Mouse (Mus musculus) inflammation-experienced regulatory T-cells, adult 6 months (primary cell): ENCODE measurements around the gene Rhd. TPM values are rescaled to one million over a fixed set of nuclear protein-coding genes. Genes with fewer than 3 reads are reported as not detected.
"Not testable (repeated sequence)": the region's sequence is repeated elsewhere in the genome, so short reads cannot be mapped to it uniquely, and the experiment has no call there.

Source experiments
- ATAC-seq: one replicate; pipeline ENCODE4 v1.8.0; 2017
- polyA plus RNA-seq, 3 experiments: library from polyadenylated mRNA; unstranded; fragments of 100-300 nt; shearing (Covaris generic); gene quantifications; one replicate each; pipeline ENCODE4 v1.2.1; 2017

The Rhd gene
- polyA plus RNA-seq = under 1 TPM in 2 of 3 experiments, not detected in 1; 0.31 to 0.36 TPM

DNA sequence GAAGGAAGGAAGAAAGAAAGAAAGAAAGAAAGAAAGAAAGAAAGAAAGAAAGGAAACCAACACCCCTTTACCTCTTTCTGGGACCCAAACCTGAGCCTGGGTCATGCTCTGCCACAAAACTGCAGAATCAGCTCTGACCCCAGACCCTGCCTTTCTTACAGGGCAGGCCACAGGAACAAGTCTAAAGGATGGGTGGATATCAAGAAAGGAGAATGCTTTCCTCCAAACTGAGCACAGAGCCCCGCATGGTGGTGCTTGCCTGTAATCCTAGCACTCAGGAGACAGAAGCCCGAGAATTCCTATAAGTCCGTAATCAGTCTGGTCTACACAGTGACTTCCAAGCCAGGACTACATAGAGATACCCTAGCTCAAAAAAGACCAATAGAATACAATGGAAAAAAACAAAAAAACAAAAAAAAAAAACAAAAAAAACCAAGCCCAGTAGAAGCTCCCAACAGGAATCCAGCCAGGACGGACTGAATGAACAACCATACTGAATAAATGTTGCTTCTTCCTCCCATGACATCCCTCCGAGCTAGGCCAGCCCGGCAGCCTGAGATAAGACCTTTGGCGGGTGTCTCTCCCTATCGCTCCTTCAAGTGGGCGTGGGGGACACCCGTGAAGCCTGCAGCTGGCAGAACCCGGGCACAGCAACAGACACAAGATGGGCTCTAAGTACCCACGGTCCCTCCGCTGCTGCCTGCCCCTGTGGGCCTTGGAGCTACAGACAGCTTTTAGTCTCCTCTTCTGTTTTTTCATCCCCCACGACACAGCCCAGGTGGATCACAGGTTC is at the start of gene Rhd:
TSS of gene Rhd (plus strand) at position 600 of the 793 bp plus-strand sequence.
- no peak for ATAC-seq

DNA sequence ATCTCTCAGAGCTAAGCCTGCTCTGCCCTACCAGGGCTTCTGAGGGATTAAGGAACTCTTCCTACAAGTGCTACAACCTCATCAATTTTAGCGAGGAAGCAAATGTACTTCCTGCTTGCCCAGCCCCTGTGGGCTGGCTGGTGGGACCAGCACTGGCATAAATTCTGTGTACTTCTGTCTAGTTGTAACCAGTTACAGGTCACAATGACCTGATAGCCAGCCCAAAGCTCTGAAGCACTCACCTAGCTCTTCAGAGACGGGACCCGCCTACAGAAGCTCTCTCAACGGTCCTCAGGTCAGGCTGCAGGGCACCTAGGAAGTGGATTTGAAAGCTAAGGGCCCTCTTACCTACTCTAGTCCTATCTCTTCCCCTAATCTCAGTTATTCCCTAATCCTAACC is 46.6 kb upstream of the Rhd start:
- ATAC-seq = no peak

DNA sequence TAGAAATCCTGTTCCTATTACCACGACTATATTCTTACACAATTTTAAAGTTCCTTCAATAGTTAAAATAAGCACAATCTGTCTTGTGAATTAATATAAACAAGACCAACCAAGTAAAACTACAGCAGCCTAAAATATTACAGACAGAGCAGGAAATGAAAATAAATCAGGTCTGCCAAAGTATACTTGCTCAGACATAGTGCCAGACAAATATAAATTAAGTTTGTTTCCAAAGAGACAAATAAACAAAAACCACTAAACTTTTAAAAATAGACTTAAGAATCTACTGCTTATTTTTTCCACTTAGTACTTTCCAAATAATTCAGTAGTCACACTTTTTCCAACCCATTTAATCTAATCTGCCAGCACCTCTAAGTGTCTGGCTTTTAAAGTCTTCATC is 43.3 kb upstream of the Rhd start:
- ATAC-seq = no peak

DNA sequence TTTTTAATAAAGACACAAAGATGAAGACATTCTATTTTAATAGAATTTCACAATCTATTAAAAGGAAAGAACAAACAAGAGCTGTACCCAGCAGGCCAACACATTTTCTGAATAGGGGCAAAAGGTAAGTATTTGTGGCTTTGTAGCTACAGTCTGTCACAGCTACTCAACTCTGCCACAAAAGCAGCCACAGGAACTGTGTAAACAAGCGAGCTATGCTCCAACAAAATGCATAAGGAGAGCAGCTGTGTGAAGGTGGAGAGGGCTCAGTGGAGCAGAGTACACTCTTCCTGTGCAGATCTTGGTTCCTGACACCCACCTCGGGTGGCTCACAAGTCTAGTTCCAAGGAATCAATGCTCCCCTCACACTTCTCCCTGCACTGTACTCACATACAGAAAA is 40.8 kb upstream of the Rhd start:
- ATAC-seq = no peak

DNA sequence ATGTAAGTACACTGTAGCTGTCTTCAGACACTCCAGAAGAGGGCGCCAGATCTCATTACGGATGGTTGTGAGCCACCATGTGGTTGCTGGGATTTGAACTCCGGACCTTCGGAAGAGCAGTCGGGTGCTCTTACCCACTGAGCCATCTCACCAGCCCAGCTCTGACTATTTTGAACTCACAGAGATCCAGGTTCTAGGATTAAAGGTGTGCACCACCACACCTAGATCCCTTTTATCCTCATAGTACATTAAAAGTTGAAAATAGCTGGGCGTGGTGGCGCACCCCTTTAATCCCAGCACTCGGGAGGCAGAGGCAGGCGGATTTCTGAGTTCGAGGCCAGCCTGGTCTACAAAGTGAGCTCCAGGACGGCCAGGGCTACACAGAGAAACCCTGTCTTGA is 38.5 kb upstream of the Rhd start:
- not testable (repeated sequence) for ATAC-seq

DNA sequence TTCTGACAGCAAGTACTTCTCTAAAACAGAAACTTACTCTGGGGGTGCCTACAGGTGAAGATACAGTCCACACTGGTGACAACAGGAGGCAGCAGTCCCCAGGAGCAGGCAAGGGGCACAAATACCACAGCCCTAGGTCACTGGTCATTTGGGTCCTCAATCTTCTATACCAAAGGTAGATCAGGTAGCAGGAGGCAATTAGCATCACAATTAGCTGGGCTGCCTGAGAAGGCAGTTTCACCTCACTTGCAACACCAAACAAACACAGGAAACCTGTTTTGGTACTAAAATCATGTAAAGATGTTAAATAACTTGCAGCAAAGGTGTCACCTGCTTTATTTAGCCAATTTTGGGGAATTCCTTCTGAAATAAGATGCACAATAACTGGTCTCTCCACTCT is 38.0 kb upstream of the Rhd start:
- no peak for ATAC-seq

DNA sequence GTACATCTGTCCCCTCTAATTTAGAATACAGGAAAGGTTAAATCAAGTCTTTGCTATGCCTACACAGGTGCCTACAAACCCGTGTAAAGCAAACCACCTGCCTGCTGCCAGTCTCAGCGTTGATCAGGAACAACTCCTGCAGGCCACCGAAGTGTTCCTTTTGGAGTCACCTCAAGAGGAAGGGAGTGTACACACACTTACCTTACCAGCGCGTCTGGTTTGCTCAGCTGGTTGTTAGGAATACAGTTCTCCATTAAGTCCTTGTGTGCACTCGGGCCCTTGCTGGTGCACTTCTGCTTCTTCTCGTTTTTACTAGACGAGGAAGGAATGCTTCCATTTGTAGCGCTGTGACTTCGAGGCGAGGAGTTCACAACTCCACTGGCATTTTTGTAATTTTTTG is 36.5 kb upstream of the Rhd start:
- ATAC-seq = no peak

DNA sequence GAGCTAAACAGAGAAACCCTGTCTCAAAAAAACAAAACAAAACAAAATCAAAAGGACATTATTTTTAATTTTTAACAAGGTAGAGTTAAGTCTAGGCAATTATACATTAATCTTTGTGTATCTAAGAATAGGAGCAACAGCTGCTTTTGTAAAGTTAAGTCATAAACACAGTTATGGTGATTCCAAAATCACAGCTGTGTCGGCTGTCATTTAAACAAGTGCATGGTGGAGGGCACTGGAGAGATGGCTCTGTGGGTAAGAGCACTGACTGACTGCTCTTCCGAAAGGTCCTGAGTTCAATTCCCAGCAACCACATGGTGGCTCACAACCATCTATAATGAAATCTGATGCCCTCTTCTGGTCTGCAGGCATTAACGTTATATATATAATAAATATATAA is 32.4 kb upstream of the Rhd start:
- no peak for ATAC-seq

DNA sequence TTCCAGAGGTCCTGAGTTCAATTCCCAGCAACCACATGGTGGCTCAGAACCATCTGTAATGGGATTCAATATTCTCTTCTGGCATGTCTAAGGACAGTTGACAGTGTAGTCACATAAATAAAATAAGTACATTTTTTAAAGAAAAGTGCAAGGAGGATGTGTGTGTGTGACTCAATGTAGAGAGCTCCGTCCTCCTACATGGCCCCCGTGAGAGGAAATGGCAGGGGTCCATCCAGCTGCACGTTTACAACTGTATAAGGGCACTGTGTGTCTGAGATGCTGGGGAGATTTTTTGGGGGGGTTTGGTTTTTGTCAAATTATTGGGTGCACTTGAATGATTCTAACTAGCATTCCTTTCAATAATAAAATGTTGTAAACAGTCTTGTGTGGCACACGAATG is 28.9 kb upstream of the Rhd start:
- no peak for ATAC-seq

DNA sequence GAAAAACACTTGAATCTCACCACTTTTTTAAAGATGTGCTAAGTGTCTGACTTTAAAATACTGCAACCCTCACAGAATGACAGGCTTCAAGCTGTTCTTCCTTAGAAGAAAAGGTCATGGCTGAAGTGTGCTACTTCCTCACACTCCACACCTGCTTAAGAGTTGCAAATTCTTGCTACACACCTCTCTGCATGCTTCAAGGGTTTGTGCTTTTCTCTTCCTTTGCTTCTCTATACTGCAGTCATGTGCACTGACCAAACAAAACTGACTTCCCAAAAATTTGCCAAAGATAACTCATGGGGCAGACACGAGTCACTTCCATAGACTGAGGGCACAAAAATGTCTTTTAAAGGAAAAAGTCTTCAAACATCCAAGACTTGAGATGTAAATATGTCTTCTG is 26.1 kb upstream of the Rhd start:
- no peak for ATAC-seq

DNA sequence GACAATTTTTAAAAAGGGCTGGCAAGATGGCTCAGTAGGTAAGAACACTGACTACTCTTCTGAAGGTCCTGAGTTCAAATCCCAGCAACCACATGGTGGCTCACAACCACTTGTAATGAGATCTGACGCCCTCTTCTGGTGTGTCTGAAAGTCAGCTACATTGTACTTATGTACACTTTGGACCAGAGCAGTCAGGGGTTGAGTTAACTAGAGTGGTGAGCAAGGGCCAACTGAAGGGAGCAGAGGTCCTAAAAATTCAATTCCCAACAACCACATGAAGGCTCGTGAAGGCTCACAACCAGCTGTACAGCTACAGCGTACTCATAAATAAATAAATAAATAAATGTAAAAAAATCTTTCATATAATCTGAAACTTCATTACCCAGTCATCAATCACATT is 25.6 kb upstream of the Rhd start:
- not testable (repeated sequence) for ATAC-seq

DNA sequence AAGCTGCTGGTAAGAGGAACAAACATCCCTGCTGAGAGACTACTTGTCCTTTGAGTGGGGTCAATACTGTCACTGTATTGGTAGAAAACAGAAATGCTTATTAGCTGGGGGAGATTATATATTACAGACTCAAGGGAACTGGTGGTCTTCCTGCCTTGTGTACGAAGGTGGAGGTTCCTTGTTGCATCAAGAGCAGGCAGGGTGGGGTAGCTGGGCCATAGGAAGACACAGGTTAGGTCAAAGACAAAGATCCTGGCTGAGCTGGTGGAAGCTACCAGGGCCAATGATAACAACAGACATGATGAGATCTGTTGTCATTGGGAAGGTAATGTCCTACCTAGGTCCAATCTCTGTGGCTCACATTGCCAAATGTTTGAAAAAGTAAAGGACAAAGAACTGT is 24.1 kb upstream of the Rhd start:
- no peak for ATAC-seq

DNA sequence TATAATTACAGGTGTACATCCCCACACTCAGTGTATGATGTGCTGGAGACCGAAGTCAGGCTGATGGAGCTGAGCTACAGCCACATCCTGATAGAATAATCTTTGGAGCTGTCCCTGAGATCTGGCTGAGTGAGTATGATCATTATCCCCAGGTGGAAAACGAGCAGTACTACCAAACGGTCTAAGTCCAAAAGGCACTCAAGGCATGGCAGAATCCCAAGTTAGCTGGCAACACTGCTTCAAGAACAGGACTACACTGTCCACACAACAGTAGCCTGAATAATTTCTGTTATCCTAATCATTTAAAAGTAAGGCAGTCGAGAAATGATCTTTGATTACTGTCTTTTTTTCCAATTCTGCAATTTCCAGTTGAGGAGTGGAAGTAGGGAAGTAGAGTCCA is 20.8 kb upstream of the Rhd start:
- ATAC-seq = no peak

DNA sequence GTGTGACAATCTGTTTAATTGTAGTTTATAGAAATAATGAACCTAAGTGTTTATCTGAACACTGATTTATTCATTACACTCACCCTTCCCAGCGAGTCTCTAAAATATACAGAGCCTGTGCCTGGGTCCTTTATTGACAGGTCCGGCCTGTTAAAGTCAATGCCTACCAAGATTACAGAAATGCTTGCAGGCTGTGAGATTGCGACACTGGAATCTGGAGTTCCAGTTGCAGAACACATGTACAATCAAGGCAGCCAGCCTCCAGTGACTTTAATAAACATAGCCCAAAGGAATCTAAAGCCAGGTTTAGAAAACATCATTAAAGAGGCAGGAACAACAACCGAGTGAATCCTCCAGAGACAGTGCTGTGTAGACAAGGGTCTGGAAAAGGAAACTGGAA is 16.7 kb upstream of the Rhd start:
- no peak for ATAC-seq

DNA sequence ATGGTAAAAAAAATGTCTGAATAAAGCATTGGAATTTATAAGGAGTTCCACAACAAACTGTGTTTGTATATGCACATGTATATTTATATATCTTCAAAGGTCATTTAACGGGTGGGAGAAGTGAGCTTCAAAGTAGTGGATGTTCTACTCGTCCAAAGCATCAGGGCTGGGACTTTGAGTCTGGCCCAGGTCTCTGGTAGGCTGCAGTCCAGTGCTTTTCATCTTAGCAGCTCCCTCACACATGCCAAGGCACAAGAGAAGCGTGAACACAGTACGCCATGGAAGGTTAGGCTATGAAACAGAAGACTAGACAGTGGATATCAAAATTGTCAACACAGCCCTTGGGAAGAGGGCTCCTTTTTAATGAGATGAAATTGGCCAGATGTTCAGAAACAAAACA is 13.8 kb upstream of the Rhd start:
- no peak for ATAC-seq

DNA sequence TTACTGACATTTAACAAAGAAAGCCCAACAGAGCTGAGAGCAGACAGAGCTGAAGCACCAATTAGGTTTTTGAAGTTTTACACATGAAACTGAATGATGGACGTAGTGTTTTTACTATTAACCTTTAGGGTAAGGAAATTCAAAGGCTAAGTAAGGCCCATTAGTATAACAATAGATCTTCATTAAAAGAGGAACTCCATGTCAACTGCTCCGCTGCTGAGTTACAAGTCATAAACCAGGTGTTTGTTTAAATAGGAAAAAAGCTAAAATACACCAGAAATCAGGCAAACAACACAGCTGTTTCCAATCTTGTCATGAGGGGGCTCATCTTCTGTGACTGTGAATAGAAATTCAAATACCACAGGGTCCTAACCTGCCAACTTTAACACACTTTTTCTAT is 13.1 kb upstream of the Rhd start:
- ATAC-seq = no peak

DNA sequence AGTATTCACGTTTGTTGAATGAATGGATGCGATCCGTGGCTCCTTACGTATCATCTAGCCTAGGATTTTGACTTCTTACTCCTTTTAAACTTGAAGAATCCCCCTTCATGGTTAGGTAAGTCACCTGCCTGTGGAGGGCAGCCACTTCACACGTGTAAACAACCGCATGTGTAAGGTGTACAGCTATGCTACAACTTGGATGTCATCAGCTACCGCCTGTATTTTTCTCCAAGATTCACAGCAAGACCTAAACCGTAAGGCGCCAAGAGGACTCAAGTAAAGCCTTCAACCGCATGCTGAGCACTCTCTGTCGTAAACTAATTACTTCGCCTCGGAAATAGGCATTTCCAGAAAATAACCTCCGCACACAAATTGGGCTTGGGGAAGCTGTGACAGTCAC is 12.5 kb upstream of the Rhd start:
- ATAC-seq = no peak

DNA sequence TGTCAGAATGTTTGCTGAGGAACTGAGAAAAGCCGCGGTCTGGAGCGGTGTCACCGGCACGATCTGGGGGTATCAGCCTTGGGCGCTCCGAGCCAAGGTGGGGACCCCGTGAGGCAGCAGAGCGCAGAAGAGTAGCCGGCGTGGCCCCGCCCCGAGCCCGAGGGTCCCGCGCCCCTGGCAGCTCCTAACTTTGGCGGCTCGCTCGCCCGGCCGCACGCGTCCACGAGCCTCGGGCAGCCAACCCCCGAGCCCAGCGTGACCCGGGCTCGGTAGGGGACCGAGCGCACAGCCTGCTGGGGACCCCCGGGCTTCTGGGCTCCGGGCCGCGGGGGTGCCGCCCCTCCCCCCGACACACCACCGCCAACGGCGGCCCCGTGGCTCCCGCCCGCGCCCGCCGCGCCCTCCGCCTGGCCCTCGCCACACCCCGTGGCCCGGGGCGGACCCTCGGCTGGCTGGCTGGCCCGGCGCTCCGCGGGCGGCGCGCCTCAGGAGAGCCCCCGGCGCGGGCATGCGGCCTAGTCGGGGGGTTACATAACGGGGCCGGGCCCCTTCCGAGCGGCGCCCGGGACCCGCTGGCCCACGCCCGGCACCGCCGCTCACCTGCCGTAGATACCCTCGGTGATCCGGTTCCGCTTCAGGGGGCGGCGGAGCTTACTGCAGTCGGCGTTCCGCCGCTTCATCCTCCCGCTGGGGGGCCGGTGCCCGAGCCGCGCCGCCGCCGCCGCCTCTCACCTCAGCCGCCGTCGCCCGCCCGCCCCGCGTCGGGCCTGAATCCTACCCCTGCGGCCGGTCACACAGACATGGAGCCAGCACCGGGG is 11.7 kb upstream of the Rhd start:
- ATAC-seq = no peak

DNA sequence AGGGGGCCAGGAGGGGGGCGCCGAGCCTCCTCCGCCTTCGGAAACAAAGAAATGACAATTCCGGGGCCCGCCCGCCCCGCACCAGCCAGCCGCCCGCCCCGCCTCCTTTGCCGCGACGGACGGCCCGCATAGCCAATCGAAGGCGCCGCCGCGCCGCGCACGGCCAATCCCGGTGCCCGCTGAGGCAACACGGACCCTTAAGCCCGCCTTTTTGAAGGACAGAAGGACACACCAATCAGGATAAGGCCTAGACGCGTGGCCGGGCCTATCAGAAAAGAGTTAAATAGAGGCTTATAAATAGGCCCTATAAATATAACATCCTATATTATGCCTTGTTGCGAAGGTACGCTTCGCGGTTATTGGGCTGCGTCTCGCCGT is 11.1 kb upstream of the Rhd start, which contains the start of gene Maco1:
TSS of gene Maco1 (minus strand) at position 87 of the 378 bp plus-strand sequence.
- peak; percentile 89 for ATAC-seq

DNA sequence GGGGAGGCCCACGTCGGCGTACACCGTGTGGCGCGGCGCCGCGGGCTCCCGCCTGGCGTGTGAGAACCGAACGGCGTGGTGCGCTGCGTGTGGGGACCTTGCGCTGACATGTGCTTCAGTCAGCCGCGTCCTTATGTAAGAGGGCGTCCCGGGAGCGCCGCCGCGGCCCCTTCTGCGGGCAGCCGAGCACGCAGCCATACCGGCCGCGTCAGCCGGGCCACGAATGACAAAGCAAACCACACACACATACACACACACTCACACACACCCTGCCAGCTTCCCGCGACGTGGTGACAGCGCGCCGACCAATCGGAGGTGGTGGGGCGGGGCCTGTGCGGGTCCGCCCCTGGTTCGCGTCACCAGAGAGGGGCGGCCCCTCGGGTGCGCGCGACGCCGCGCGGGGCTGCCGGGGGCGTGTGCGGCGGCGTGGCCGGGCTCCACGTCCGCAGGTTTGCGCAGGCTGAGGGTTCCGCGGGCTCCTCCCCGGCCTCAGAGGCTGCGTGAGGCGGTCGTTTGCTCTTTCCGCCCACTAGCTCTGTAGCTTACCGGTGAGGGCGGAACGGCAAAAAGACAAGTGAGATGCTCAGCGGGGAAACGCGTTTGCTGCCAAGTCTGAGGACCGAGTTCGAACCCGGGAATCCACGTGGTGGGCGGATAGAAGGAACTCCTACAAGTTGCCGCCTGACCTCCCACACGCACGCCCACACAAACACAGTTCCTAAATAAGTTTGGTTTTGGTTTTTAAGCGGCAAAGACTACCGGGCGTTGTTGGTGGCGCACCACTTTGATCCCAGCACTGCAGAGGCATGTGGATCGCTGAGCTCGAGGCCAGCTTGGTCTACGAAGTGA is 10.5 kb upstream of the Rhd start:
- ATAC-seq = peak; percentile 81

DNA sequence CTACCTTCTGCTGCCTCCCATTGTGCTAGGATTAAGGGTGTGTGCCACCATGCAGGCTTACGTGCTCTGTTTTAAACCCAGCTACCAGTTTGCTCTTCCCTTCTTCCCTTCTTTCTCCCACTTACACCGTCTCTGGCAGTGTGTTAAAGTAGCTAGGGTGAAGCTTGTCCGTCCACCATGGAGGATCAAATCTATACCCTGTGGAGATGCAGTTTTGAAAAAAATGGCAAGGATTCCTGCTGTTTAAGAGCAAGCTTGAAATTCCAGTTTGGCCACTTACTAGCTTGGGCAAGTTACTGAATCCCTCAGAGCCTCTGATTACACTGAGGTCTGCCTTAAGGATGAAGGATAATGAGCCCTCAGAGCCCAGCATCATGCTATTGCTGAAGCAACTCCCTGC is 9.0 kb upstream of the Rhd start:
- ATAC-seq = no peak

DNA sequence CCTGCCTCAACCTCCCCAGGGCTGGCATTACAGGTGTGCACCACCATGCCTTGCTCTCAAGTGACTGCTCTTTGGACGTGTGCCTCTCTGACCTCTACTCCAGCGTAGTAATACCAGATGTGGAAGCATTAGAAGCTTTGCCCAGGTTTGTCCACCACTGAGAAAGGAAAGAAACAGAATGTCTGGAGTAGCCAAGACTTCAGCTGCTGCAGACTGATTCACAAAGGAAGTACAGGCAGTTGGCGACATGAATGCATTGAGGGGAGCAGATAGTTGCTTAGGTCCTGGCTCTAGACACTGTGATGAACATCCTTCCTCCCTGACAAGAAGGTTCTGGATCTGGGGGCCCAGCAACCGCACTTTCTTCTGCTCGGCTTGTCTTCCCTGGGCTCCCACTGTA is 8.3 kb upstream of the Rhd start:
- ATAC-seq = no peak

DNA sequence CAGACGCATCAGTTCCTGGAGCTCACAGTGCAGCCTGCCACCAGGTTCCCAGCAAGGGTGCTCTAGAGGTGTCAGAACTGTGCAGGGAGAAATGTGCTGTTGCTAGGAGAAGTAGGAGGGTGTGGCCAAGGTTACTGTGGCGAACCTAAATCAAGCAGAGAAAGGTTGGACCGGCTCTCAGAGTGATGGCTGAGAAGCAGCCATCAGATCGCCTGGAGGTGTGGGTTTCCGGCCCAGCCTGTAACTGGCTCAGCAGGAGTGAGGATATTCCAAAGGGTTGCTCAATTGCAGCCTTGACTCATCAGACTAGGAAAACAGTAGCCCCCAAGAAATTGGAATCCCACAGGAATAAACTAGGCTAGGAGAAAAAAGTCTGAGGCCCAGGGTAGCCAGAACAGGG is 7.8 kb upstream of the Rhd start:
- ATAC-seq = no peak
